Mouse (Mus musculus): ENCODE measurements around the gene Eef1g. TPM values are rescaled to one million over a fixed set of nuclear protein-coding genes. Genes with fewer than 3 reads are reported as not detected.
A peak's percentile ranks its signal among the peaks of the same experiment; 100 is the strongest.
"Not testable (repeated sequence)": the region's sequence is repeated elsewhere in the genome, so short reads cannot be mapped to it uniquely, and the experiment has no call there.

The Eef1g gene
- total RNA-seq, 2 experiments from 2014 or later: 452 to 469 TPM

DNA sequence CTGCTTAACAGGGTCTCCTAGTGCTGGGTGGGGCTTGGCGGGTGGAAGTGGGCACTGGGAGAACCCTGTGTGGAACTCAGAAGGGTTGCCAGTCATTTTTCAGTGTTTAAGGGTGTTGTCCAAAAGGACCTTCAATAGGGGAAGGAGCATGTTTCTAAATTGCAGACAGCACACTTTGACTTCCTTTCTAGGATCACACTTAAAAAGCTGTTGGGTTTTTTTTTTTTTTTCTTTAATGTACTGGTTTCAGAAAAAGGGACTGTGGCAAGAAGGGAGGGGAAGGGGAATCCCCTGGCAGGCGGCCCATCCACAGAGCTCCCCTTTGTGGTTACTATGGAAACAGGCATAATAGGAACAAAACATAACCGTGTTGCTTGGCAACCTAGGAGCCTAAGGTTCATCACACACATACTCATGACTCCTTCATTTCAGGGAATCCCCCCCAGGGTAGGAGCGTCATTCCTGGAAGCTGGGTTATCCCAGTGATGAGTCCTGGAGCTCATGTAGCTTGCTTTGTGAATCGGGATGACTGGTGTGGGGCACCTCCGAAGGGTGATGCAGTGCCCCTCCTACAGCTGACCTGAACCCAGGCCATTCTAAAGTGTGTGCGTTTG, 17.5 kb downstream of the Eef1g start:
- DNase-seq (ENCODE audit: low spot score): peak; percentile 77

DNA sequence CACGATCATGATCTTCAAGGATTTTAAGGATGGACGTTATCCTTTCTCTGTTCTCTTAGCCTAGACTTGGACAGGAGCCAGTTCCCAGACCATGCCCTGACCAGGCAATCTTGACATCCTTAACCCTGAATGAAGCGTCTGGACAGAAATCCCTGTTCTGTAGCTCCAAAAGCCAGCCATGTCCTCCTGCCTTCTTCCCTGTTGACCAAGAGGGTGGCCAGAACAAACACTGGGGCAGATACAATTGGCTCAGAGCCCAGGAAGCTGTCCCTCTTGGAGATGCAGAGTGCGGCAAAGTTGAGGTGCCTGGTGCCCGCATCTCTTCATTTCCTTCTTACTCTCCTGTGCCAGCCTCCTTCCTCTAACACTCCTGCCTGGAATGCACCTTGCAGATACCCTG, 19.1 kb downstream of the Eef1g start:
- no peak for DNase-seq (ENCODE audit: low spot score)

DNA sequence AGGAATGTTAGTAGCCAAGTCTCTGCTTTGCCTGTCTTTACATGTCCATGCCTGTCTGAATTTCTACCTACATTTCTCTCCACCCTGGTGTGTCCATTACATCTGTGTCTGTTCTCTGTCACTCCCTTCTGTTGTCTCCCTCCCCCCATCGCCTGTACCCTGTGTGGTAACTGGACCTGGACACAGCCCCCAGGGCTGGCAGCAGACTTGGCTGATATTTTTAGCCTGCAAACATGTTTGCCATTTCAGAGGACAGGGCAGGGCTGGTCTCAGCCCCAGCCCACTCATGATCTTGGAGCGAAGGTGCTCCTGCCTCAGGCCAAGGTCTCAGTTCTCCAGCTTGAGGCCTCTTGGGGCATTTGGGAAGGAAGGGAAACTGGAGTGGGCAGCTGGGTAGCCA, 21.0 kb downstream of the Eef1g start:
- peak; percentile 88 for DNase-seq (ENCODE audit: low spot score)

DNA sequence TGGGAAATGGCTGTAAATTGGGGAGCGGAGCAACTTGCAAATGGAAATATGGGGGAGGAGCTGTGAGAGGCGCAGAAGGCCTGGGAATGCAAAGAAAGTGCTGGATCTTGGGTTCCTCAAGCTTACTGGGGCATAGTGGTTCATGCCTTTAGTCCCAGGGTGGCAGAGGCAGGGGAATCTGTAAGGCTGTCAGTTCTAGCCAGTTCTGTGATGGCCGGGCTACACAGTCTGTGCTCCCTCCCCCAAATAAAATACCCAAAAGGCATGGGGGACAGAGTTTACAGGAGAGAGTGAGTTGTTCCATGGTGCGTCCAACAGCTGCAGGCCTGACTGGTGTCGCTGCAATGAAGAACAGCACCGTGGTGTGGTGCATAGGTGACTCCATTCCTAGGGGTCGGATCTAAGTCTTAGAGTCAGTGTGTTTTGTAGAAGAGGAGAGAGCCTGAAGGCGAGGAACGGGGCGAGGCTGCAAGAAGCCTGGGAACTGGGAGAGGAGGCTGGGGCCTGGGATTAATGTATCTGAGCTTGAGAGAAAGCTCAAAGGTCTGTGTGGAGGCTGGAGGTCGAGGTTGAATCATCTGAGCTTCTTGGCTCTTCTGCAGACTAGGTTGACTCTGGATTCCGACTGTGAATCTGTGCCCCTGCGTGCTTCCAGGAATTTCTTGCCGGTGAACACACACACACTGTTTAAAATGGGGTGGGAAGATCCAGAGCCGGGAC, 21.7 kb downstream of the Eef1g start:
- DNase-seq (ENCODE audit: low spot score): no peak

DNA sequence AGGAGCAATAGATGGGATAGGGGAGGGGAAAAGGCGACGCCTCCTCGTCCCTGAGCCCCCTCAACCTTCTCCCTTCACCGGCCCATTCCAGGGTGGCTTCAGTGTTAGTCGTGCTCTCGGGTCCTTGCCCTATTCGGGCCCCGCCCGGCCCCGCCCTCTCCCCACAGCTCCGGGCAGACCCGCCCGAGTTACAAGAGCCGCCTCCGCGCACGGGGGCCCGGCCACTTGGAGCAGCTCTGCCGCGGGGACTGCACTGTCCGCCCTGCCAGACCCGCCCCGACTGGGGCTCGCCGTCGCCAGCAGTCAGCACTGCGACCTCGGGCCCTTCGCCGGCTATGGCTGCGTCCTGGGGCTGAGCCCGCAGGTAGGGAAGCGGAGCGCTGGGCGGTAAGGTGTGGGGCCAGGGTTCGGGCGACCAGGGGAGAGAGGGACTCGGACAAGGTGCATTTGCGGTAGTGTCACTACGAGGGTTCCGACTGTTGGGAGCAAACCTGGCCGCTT, 22.3 kb downstream of the Eef1g start, which contains the start of gene Ahnak:
TSS of gene Ahnak (plus strand) at position 219 of the 501 bp plus-strand sequence.
- DNase-seq (ENCODE audit: low spot score): peak; percentile 87

DNA sequence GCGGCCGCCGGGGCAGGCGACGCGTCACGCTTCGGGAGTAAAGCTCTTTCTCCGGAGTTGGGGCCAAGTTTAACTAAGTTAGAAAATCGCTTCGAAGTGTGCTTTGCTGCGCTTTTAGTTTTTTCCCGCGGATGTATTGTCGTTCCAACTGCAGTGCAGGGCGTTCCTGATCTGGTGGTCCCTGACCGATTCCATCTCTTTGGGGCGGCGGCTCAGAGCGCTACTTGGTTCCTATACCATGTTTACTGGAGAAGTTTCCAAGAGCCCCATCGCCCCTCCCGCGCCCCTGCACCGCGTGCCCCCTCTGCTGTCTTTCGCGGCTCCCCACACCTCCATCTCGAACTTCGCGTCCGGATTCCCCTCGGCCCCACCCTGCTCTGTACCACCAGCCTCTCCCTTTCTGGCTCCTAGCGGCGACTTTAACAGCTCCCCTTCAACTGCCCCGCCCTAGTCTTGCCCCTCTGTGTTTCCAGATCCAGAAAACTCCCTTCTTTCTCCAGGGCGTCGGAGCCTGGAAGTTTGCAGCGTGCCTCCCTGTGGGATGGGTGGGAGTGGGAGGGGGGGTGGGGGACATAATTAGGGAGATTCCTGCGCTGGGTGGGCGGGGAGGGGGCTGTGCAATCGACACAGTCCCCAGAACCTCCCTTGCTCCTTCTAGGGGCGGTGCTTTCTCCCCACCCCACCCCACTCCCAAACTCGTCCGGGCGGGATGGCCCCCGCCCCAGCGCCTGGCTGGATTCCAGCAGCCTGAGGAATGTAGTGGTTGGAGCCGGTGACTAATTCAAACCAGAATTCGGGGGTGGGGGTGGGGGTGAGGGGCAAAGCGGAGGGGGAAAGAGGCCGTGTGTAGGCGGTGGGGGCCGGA, 23.0 kb downstream of the Eef1g start:
- peak; percentile 92 for DNase-seq (ENCODE audit: low spot score)

- DNase-seq (ENCODE audit: low spot score): no peak
Observed at GRCm38 (mm10) chr19:8990432-8991102, 23.7 kb downstream of the Eef1g start.

DNA sequence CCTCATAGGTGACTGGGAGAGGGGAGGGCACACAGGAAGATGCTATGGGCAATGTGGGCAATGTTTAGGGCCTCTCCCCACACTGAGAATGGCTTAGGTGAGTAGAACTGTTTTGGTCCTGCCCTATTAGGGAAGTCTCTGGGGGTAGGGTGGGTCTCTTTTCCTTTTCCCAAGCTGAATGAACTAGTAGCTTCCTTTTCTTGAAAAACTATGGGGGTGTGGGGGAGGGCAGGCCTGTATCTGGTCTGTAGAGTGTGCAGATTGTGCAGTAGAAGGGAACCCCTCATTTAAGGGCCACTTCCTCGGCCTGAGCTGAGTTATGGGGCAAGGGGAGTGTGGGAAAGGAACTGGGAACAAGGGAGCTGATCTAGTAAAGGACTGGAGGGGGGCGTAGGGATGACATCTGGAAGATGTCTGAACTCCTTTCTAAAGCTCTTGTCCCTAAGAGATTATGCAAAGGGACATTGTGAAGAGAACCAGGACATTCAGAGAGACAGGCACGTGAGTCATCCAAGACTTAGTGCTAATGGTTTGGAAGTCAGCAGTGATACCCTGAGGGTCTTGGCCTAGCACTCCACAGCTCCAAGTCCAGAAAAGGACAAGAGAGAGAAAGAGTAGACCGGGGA, 24.5 kb downstream of the Eef1g start:
- no peak for DNase-seq (ENCODE audit: low spot score)

DNA sequence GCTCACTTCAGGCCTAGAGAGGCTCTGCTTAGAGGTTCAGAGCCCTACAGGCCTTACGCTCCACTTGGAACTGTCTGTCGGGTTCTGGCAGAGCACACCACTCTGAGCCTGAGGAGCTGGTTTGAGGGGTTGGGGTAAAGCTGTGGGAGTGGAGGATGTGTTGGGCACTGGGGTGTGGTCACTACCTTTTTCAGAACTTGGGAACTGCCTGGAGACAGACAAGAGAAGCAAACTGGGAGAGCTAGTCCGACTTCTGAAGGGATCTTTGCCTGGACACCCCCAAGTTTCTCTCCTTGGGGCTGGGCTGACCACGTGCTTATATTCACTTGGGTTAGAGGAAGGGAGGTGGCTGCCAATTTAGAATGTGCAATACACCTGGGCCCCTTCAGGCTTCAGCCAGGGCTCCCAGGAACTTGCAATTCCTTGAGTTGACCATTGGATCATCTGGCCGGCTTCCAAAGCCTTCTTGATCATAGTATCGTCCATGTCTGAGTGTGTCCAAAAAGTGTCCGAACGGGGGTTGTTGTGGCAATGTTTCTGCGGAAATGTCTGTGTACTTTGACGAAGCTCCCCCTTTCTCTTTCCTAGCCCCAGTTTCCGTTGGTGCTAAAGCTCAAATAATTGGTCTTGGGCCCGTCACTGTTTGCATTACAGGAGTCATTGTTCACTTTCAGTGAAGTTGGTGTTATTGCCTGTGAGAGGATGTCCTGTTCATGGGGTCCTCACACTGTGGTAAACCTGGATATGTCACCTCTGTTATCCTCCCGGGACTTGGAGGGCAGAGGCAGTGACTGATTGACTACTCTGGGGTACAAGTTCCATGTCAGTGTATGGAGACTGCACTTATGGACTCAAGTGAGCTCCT, 25.3 kb downstream of the Eef1g start:
- peak; percentile 55 for DNase-seq (ENCODE audit: low spot score)

GRCm38 (mm10) chr19:8992769-8993624, 26.2 kb downstream of the Eef1g start:
- DNase-seq (ENCODE audit: low spot score): peak; percentile 94

DNA sequence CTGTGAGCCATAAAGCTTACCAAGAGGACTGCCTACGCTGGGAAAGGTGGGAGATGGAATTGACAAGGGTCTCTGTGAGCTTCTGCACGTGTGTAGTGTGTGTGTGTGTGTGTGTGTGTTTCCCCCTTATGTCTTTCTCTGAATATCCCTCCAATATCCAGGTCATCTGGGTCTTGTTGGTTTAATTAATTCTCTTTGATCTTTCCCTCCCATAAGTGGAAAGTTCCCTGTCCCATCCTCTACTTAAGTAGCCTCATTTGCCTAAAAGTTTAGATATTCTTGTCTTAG, 26.7 kb downstream of the Eef1g start:
- DNase-seq (ENCODE audit: low spot score): no peak

DNA sequence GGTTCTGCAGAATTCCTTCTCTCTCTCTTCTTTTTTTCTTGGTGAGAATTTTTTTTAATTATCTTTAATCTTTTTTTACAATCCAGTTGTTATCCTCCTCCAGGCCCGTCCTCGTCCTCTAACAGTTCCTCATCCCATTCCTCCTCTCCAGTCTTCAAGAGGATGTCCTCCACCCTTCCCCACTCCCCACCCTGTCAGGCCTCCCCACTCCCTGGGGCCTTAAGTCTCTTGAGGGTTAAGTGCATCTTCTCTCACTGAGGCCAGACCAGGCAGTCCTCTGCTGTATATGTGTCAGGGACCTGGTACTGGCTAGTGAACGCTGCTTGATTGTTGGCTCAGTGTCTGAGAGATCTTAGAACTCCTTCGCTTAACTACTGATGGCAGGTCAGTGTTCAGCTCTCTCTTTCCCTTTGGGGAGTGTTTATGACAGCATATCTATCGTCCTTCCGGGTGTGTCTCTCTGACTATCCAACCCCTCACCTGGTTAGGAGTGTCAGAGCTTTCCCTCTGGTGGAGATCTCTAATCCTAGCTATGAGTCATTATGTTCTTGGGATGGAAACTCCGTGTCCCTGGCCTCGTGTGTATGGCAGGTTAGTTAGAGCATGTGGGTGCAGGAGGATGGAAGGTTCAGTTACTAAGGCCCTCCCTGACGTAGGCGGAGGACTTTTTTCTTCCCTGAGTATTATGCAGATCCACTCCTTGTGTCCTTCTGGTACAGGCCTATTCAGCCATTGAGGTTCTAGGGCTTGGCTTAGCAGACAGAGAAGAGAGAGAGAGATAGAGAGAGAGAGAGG, 28.2 kb downstream of the Eef1g start:
- no peak for DNase-seq (ENCODE audit: low spot score)

DNA sequence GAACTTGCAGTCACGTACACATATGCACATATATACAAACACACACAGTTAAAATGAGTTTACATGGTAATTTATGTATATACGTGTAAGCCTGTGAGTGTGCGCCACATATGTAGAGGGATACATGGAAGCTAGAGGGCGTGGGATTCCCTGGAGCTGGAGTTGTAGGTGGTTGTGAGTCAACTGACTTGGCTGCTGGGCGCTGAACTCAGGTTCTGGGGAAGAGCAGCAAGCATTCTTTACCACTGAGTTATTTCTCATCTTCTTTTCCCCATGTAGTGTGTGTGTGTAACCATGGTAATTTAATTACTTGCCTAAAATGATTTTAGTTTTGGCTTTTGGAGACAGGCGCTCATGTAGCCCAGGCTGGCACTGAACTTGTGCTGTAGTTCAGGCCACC, 29.8 kb downstream of the Eef1g start:
- DNase-seq (ENCODE audit: low spot score): no peak

GRCm38 (mm10) chr19:8997546-8997945, 30.7 kb downstream of the Eef1g start:
- peak; percentile 93 for DNase-seq (ENCODE audit: low spot score)

DNA sequence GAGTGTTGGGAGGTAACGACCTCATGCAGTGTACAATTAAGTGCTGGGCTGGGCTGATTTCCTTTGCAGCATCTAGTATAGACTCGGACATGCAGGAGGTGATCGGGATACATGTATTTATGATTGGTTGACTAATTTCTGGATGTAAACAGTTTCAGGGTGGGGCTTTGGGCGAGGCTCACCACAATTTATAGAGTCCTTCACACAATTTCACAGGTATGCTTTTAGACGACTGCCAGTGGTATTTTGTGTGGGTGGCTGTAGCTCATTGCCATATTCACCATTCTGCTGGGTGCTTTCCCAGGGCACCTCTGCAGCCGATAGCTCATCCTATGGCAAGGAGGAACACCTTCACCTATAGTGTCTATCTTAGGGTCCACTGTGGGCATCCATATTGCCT, 31.7 kb downstream of the Eef1g start:
- no peak for DNase-seq (ENCODE audit: low spot score)

- no peak for DNase-seq (ENCODE audit: low spot score)
Observed at GRCm38 (mm10) chr19:8999223-8999622, 32.4 kb downstream of the Eef1g start.

DNA sequence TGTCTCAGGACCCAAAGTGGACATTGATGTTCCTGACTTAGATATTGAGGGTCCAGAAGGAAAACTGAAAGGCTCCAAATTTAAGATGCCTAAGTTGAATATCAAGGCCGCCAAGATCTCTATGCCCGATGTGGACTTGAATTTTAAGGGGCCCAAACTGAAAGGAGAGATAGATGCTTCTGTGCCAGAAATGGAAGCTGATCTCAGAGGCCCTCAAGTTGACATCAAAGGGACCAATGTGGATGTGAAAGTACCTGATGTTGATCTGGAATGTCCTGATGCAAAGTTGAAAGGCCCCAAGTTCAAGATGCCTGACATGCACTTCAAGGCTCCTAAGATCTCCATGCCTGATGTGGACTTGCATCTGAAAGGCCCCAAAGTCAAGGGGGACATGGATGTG, 40.1 kb downstream of the Eef1g start:
- DNase-seq (ENCODE audit: low spot score): not testable (repeated sequence)

DNA sequence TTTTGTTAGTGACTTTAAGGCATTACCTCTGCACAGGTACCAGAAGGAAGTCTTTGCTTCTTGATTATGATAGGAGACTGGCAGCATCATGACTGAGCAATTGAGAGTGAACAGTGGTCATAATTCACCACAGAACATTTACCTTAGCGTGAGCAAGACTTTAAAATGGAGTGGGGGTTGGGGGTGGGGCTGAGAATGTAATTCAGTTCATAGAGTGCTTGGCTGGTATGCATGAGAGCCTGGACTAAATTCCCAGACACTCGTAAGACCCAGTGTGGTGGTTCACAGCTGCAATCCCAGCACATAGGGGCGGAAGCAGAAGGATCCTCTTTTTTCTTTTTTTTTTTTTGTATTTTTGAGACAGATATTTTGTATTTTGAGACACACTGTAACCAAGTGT, 52.5 kb downstream of the Eef1g start:
- no peak for DNase-seq (ENCODE audit: low spot score)
